Mouse (Mus musculus): Measurements from ENCODE around the gene Csf3. TPM values are rescaled to one million over a fixed set of nuclear protein-coding genes. Genes with fewer than 3 reads are reported as not detected.
A peak's percentile ranks its signal among the peaks of the same experiment; 100 is the strongest.

The Csf3 gene
- polyA plus RNA-seq, 1 experiment, result not detected

DNA sequence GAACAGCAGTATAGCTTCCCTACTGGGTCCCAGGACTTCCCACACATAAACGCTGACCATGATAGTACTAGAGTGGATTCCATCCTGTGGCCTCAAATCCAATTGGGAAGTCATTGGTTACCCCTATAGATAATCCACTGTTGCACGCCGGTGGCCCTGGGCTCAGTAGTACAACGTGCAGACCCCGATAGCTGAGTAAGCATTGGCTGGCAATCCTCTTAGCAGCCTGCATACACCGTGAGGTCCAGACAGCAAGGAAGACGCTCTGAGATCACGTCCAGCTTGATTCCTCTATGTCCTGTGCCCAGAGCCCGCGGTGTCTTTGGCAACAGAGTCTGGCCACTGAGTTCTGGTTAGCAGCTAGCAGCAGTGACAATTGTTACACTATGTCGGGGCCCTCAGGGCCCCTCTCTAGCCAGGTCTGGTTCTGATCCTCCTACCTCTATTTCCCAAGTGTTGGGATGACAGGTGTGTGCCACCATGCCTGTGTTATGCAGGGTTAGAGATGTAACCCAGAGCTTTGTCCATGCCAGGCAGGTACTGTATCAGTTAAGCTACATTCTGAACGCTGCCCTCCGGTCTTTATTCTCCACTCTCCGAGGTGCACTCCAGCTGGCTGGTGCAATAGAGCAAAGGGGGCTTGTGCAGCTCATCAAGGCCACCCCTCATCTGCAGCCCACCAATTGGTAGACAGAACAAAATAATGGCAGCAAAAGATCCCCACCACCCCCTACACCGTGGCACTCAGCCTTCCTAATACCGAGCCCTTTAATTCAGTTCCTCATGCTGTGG lies 2.0 kb upstream of the Csf3 start:
- Histone ChIP-seq H3K4me1 (ENCODE audit: control insufficient read depth, insufficient read depth, low read length) (peaks cover 2% of the 10 kb centered on the region), H3K27ac (ENCODE audit: insufficient read depth, low read length) (no peak overlapping the region), H3K9me3 (replicated peaks; ENCODE audit: control insufficient read depth, insufficient read depth, low read length, poor library complexity, severe bottlenecking) (no peaks in the 10 kb centered on the region), H3K4me3 (ENCODE audit: low read depth, low read length) (no peak overlapping the region), H3K9ac (ENCODE audit: low read depth, poor library complexity, severe bottlenecking) (no peak overlapping the region), H3K36me3 (ENCODE audit: control insufficient read depth, insufficient read depth, low read length, poor library complexity, severe bottlenecking) (peaks cover 17% of the 10 kb centered on the region), H3K27me3 (ENCODE audit: control insufficient read depth, insufficient read depth, low read length, poor library complexity, severe bottlenecking) (no peaks in the 10 kb centered on the region)
- TF ChIP-seq POLR2A (IDR thresholded peaks at IDR 0.05; ENCODE audit: insufficient read depth, low read length), result no peak
- no peak for TF ChIP-seq EP300 (IDR thresholded peaks at IDR 0.05; ENCODE audit: insufficient read depth, low read depth, low read length)
- TF ChIP-seq CTCF (IDR thresholded peaks at IDR 0.05; ENCODE audit: low read depth, low read length), result no peak

DNA sequence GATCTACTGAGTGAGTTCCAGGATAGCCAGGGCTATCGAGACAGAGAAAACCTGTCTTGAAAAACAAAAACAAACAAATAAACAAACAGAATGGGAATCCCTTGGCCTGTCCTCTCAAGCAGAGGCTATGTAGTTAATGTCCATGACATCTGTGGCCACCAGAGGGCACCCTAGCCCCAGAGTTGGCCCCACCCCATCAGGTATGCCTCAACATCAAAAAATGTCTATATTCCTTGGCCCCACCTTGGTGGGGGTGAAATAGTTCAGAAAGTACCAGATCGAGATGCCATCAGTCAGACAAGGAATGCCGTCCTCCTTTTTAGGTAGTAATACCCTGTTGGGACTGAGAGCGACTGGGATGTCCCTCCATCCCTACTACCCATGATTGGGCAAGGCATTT lies 1.2 kb upstream of the Csf3 start:
- Histone ChIP-seq H3K27ac (ENCODE audit: insufficient read depth, low read length) (no peak overlapping the region), H3K36me3 (ENCODE audit: control insufficient read depth, insufficient read depth, low read length, poor library complexity, severe bottlenecking) (peaks cover 10% of the 10 kb centered on the region; the same call in 1 of the 2 replicates), H3K4me1 (ENCODE audit: control insufficient read depth, insufficient read depth, low read length) (peaks cover 2% of the 10 kb centered on the region), H3K27me3 (ENCODE audit: control insufficient read depth, insufficient read depth, low read length, poor library complexity, severe bottlenecking) (no peaks in the 10 kb centered on the region), H3K9me3 (replicated peaks; ENCODE audit: control insufficient read depth, insufficient read depth, low read length, poor library complexity, severe bottlenecking) (no peaks in the 10 kb centered on the region), H3K4me3 (ENCODE audit: low read depth, low read length) (no peak overlapping the region), H3K9ac (ENCODE audit: low read depth, poor library complexity, severe bottlenecking) (no peak overlapping the region)
- TF ChIP-seq CTCF (IDR thresholded peaks at IDR 0.05; ENCODE audit: low read depth, low read length) (peak; percentile 91), POLR2A (IDR thresholded peaks at IDR 0.05; ENCODE audit: insufficient read depth, low read length) (no peak), EP300 (IDR thresholded peaks at IDR 0.05; ENCODE audit: insufficient read depth, low read depth, low read length) (no peak)

DNA sequence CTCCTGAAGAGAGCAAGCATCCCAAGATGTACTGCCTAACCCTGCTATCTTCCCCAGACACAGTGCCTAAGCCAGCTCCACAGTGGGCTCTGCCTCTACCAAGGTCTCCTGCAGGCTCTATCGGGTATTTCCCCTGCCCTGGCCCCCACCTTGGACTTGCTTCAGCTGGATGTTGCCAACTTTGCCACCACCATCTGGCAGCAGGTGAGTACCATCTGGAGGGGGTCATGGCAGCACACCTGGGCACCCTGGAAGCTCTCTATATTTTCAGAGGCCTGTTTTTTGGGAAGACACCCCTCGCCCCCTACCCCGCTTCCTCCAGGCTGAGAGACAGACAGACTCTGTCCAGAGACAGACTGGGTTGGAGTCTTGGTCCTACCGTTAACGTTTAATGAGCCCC lies 1.3 kb downstream of the Csf3 start:
- no peak for TF ChIP-seq CTCF (IDR thresholded peaks at IDR 0.05; ENCODE audit: low read depth, low read length)
- no peak for TF ChIP-seq POLR2A (IDR thresholded peaks at IDR 0.05; ENCODE audit: insufficient read depth, low read length)
- TF ChIP-seq EP300 (IDR thresholded peaks at IDR 0.05; ENCODE audit: insufficient read depth, low read depth, low read length), result no peak
- H3K4me1 ChIP-seq (ENCODE audit: control insufficient read depth, insufficient read depth, low read length), result peaks cover 2% of the 10 kb centered on the region
- H3K9ac ChIP-seq (ENCODE audit: low read depth, poor library complexity, severe bottlenecking), result no peak overlapping the region
- H3K27ac ChIP-seq (ENCODE audit: insufficient read depth, low read length), result no peak overlapping the region
- no peaks in the 10 kb centered on the region for H3K36me3 ChIP-seq (ENCODE audit: control insufficient read depth, insufficient read depth, low read length, poor library complexity, severe bottlenecking)
- no peak overlapping the region for H3K4me3 ChIP-seq (ENCODE audit: low read depth, low read length)
- no peaks in the 10 kb centered on the region for H3K9me3 ChIP-seq (replicated peaks; ENCODE audit: control insufficient read depth, insufficient read depth, low read length, poor library complexity, severe bottlenecking)
- H3K27me3 ChIP-seq (ENCODE audit: control insufficient read depth, insufficient read depth, low read length, poor library complexity, severe bottlenecking), result no peaks in the 10 kb centered on the region

DNA sequence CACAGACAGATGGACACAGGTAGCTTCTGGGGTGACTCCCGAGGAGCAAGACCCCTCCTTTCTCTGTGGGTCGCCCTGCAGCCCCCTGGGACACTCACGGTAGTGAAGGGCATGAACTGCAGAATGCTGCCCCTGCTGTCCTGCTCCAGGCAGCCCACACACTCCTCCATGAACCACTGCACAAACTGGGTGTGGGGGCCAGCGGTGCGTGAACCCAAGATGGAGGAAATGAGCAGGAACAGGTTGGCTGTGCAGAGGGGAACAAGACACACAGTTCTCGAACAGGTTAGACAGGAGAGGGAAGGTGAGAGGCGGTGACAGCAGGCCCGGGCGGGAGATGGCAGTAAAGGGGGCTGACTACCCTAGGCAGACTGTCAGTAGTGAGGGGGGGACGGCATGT lies 4.0 kb downstream of the Csf3 start:
- TF ChIP-seq POLR2A (IDR thresholded peaks at IDR 0.05; ENCODE audit: insufficient read depth, low read length), result no peak
- no peak for TF ChIP-seq CTCF (IDR thresholded peaks at IDR 0.05; ENCODE audit: low read depth, low read length)
- no peak for TF ChIP-seq EP300 (IDR thresholded peaks at IDR 0.05; ENCODE audit: insufficient read depth, low read depth, low read length)
- Histone ChIP-seq H3K4me3 (ENCODE audit: low read depth, low read length) (no peak overlapping the region), H3K9ac (ENCODE audit: low read depth, poor library complexity, severe bottlenecking) (no peak overlapping the region), H3K36me3 (ENCODE audit: control insufficient read depth, insufficient read depth, low read length, poor library complexity, severe bottlenecking) (no peaks in the 10 kb centered on the region), H3K4me1 (ENCODE audit: control insufficient read depth, insufficient read depth, low read length) (peaks cover 2% of the 10 kb centered on the region), H3K27me3 (ENCODE audit: control insufficient read depth, insufficient read depth, low read length, poor library complexity, severe bottlenecking) (no peaks in the 10 kb centered on the region), H3K27ac (ENCODE audit: insufficient read depth, low read length) (no peak overlapping the region), H3K9me3 (replicated peaks; ENCODE audit: control insufficient read depth, insufficient read depth, low read length, poor library complexity, severe bottlenecking) (no peaks in the 10 kb centered on the region)

DNA sequence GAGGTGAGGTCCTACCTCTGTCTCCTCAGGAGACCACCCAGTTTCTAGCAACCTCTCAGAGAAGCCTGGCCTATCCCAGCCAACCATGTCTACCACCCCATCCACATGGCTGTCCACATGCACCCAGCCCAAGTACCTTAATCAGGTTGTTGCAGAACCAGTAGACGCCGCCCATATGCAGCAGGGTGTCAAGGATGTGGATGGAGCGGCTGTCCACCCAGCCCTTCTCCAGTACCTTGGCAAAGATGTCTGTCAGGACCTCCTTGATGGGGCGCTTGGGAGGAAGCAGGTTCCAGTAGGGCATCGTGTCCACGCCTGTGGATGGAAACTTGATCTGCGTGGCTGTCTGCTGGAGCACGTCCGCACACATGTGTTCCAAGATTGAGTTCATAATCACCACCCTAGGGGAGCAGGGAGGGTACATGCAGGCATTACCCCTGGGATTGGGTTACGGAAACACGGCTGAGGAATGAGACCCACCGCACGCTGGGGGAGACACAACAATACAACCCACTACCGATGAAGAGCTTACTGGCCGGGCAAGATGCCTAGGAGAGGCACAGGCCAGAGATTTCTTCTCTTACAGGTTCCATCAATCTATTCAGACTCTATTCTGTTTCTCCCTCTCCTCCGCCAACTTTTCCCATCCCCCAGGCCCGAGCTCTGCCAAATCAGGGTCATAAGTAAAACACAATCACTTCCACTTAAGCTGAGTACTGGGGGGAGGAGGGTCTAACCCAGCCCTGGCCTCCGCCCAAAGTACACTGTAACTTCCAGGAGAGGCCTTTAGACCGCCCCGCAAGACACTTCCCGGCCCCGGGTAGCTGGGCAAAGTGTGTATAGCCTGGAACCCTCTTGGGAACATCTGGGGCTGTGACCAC lies 6.6 kb downstream of the Csf3 start:
- Histone ChIP-seq H3K4me1 (ENCODE audit: control insufficient read depth, insufficient read depth, low read length) (no peaks in the 10 kb centered on the region), H3K36me3 (ENCODE audit: control insufficient read depth, insufficient read depth, low read length, poor library complexity, severe bottlenecking) (no peaks in the 10 kb centered on the region)

More for the DNA sequence above, 6.6 kb downstream of the Csf3 start:
- Histone ChIP-seq H3K9ac (ENCODE audit: low read depth, poor library complexity, severe bottlenecking) (no peak overlapping the region), H3K4me3 (ENCODE audit: low read depth, low read length) (no peak overlapping the region), H3K27me3 (ENCODE audit: control insufficient read depth, insufficient read depth, low read length, poor library complexity, severe bottlenecking) (no peaks in the 10 kb centered on the region), H3K27ac (ENCODE audit: insufficient read depth, low read length) (no peak overlapping the region), H3K9me3 (replicated peaks; ENCODE audit: control insufficient read depth, insufficient read depth, low read length, poor library complexity, severe bottlenecking) (no peaks in the 10 kb centered on the region)
- TF ChIP-seq CTCF (IDR thresholded peaks at IDR 0.05; ENCODE audit: low read depth, low read length) (no peak), POLR2A (IDR thresholded peaks at IDR 0.05; ENCODE audit: insufficient read depth, low read length) (no peak), EP300 (IDR thresholded peaks at IDR 0.05; ENCODE audit: insufficient read depth, low read depth, low read length) (no peak)

All from ES-Bruce4 (cell line).